Mouse (Mus musculus) erythroid progenitor cell, adult 5-6 weeks (primary cell): ENCODE data around the gene Ccdc62. TPM values are rescaled to one million over a fixed set of nuclear protein-coding genes. Genes with fewer than 3 reads are reported as not detected.

Experiments
- ATAC-seq: replicated peaks from 2 replicates; pipeline ENCODE4 v1.8.0; 2016; ENCODE audit warnings: moderate number of reproducible peaks, mild to moderate bottlenecking, moderate TSS enrichment, inconsistent platforms; ENCODE audit not compliant: poor library complexity, low FRiP score, severe bottlenecking
- total RNA-seq, 2 experiments: library from RNA; stranded (forward) in 1 of 2; stranded (reverse) in 1 of 2; fragments of 150-400 nt in 1 of 2; fragments of 186-747, 209-891 nt in 1 of 2; gene quantifications; 2 replicates each; pipeline versions ENCODE4 v1.2.3 to v1.2.4; 2015 to 2017; ENCODE audit warnings: low replicate concordance in 2 of 2

Ccdc62 gene
- total RNA-seq, 2 experiments from 2014 or later, result 15.9 TPM; not detected in 1

DNA sequence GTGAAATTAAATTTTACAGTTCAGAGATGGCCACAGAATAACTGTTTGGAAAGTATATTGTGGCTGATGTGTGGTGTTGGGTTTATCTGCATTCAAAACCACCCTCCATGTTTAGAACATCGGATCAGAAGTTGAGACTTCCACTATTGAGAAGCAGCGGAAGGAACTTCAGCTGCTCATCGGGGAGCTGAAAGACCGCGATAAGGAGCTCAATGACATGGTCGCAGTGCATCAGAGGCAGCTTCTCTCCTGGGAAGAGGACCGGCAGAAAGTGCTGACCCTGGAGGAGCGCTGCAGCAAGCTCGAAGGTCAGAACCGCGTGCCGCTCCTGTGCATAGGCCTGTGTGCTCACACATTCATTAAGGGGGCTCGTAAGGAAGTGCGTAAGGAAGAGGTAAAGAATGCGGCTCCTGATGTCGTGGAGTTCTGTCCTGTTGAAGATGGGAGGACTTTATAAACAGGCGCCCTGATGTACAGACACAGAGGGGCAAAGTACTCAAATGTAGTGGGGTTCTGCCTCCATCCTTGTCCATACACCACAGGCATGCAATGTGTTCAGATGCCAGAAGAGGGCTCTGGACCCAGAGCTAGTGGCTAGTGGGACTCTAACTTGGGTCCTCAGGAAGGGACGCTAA, 3.6 kb downstream of the Ccdc62 start:
- ATAC-seq, result no peak

DNA sequence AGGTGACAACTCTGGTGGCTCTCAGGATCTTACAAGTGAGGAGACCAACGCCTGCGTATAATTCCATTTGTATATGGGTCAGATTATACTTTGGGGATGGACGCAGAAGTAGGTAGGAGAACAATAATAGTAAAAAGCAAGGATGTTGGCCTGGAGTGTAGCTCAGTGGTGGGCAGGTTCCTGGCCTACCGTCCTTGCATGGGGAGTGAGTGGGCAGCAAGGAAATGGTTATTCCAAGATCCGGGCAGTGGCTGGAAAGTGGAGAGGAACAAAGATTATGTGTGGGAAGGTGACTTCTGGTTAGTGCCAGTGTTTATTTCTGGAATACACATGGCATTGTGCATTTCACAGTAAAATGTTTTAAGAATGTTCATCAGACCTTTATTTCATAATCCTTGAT, 5.5 kb downstream of the Ccdc62 start:
- no peak for ATAC-seq

DNA sequence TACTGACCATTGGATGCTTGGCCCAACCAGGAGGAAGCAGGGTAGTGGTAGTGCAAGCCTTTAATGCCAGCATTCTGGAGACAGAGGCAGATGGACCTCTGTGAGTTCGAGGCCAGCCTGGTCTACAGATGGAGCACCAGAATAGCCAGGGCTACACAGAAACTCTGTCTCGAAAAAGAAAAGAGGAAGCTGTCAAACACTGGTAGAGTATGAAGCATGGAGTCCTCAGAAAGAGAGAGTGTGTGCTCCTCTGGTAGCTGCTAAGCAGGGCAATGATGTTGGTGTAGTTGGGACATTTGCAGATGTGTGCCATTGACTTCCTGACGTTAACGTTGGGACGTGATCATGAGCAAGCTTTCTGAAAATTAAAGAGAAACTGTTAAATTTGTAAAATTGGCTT, 8.0 kb downstream of the Ccdc62 start:
- no peak for ATAC-seq

DNA sequence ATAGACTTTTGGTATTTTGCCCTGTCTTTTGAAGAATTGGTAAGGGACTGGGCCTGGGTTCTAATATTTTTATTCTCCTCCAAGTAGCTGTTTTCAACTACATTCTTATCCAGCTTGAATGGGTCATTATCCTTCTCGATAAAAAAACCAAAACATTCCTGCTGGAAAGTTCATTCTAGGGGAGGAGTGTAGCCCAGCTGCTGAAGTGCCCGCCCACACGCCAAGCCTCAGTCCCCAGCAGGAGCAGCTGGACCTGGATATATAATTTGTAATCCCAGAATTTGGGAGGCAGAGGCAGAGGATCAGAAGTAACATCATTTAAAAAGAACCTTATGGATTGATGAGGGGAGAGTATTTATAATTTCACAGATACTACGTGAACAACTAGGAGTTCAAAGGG, 16.1 kb downstream of the Ccdc62 start:
- ATAC-seq, result no peak

DNA sequence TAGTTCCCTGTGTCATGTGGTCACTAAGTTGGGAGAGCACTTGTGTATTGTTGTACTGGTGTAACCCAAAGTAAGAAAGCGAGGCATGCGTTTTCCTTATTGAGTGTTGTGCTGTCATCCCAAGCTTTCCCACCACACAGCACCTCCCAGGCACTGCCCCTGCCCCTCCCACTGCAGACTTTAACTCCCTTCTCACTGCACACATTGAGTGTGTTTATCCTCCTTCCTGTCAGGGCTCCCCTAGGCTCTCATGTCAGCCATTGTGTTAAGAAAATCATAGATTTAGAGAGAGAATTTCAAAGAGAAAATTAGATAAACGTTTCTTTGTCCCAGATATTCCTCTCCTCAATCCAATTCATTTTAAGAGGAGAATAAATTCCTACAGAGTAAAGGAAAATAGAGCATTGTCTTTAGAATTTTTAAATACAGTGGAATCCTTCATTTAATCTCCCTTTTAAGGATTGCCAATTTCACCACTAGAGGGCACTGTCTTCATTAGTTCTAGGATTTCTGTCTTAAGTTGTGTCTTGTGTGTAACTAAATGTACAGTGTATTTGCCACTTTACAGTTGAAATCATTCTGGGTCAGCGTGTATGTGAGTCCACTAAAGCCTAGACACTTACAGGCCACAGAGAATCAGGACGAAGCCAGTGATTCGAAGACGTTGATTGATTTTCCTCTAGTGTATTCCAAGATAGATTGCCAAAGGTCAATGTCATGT, 16.7 kb downstream of the Ccdc62 start:
- ATAC-seq, result 0 out of 2 replicates have a peak, but pooled peaks have one; percentile 50

DNA sequence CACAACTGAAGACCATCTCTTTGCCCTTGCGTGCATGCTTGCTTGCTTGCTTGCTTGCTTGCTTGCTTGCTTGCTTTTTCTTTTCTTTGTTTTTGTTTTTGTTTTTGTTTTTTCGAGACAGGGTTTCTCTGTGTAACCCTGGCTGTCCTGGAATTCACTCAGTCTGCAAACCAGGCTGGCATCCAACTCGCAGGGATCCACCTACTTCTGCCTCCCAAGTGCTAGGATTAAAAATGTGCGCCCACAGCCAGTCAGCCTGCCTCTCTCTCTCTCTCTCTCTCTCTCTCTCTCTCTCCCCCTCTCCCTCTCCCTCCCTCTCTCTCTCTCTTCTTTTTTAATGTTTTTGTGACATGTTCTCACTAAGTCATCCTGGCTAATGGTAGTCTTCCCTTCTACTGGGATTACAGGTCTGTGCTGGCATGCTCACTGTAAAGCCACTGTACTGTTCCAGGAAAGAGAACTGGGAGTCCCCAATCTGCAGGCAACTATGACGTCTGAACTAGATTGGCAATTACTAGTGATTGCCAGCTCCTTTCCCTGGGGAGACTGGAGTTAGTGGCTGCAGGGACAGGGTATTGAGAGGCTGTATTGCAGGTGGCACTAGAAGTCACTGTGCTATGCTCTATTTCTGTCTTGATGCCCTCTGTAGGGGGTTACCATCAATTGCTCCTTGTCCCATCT, 22.0 kb downstream of the Ccdc62 start:
- ATAC-seq, result no peak

DNA sequence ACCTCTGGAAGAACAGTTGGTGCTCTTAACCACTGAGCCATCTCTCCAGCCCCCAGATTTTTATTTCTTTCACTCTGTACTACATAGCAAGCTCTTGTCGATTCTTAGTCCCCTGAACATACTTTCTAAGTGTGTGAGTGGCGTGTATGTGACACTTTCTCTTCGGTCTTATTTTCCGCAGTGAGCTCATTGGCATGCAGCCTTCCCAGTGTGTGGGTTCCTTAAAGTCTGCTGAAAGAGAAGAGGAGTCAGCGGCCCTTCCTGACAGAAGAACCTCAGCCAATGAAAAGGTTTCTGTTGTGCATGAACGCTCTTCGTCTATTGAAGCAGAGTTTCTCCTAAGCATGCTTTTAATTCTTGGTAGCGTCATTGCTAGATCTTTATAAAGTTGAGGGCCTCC, 26.7 kb downstream of the Ccdc62 start:
- no peak for ATAC-seq

DNA sequence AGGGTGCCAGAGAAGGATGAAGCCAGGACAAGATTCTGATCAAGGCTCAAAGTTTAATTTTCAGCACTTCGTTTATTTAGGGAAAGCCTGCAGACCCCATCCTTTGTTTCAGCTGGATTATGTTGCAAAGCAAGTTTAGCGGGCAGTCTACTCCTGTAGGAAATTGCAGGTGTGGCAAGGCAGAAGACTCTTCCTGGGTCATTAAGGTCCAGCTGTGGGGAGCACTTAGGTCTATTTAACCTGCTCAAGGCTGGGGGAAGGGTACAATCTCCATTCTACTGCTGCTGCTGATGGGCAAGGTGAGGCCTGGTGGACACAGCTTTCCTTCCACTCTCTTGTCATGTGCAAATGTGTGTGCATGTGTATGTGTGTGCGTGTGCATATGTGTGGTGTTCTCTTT, 28.5 kb downstream of the Ccdc62 start:
- no peak for ATAC-seq

DNA sequence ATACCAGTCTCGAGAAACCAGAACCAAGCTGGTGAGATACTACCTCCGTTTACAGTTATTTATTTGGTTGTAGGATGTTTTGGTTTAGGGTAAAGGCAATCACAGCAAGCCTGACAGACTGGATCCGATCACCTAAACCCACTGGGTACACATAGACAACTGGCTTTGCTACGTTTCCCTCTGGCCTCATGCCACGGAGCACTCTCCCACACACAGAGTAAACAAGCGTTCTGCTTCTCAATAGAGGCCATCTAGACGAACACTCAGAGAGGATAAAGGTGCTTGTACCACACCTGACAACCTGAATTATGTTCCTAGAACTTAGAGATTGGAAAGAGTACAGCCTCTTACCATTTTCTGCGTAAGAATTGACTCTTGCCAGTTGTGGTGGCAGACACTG, 29.6 kb downstream of the Ccdc62 start:
- ATAC-seq, result no peak

DNA sequence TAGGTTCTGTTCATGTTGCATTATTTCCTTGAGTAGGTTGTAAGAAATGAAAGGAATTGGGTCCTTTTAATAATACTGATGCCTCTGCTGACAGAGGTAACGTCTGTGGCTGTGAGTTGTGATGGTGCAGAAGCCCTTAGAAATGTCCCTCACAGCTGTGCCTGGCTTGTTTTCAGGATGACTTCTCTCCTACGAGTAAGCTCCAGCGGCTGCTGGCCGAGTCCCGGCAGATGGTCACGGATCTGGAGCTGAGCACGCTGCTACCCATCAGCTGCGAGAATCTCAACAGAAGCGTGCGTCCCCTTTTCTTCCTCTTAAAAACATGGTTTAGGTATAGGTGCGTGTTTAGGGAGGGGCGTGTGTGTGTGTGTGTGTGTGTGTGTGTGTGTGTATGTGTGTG, 30.6 kb downstream of the Ccdc62 start:
- ATAC-seq, result no peak

DNA sequence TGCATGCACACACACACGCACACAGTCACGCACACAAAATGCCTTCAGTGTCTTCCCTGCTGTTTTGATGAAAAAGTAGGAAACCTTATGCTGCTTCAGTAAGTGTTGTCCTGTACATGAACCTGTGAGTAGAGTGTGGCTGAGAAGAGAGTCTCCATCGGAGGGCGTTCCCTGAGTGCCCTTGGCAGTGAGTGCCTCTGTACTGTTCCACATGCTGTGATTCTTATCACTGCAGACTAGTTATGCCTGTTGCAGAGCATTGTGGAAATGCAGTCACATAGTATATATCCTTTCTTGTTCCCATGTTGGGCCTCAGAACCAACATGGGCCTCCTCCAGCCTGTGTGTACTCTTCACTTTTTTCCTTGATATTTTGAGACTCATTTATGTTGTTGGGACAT, 33.7 kb downstream of the Ccdc62 start:
- no peak for ATAC-seq

DNA sequence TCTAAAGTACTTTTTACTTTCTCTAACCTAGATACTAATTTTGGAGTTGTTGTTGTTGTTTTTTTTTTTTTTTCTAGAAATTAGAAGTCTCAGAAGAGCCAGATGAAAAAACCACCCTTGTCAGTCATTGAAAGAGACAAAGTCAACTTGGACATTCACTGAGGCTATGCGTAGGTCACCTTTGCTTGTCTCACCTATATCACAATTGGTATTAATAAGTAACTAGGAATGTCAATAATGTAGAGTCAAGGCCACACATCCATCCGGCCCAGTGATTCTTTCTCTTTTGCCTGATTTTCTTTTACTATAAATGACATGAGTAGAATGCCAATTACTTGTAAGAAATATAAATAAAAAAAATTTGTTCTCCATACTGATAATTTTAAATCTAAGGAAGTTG, 36.3 kb downstream of the Ccdc62 start:
- ATAC-seq, result no peak

DNA sequence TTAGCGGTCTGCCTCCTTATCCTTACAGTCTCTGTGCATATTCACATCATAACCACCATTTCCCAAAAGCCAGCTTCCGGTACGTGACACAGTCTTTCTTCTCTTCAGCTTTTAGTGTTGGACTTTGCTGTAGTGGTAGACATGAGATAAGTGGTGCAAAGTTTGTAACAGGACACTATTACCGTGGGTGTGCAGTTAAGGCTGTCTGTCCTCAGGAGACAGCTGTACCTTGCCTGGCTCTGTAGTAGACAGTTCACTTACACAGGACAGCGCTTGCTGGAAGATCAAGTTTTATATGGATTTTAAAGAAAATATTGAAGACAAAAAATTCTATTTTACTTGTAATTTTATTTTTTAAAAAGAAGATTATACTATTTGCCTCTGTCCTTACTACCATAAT, 38.0 kb downstream of the Ccdc62 start:
- no peak for ATAC-seq

DNA sequence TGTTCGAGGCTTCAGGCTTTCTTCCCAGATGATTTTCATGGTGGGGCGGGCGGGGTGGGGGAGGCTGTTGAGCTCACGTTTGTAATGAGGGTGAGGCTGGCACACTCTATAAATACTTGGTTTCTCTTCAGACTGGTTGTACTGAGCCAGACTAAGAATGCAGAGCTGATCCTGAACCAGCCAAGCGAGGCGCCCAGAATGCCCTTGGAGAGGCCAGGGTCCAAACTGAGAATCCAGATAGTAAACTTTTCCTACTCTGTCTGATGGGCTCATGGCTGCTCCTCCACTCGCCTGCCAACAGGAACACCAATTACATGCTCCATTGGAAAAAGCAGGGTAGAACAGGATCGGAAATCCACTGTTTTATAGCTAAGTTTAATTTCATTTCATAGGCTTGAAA, 38.7 kb downstream of the Ccdc62 start:
- ATAC-seq, result no peak

DNA sequence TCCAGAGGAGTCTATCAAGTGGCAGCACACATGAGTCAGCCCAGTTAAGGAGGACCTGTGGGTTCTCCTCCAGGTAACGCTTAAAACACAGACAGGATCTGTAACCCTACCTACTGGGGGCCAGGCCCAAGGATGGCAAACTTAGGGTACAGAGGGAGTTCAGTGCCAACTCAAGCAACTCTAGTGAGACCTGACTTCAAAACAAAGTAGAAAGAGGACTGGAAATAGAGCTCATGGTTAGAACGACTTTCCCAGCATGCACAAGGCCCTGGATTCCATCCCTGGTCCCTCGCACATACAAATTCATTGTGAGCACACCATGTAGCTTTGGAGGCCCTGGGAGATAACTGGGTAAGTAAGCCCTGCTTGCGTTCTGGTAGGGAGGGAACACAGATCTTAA, 40.1 kb downstream of the Ccdc62 start:
- no peak for ATAC-seq

DNA sequence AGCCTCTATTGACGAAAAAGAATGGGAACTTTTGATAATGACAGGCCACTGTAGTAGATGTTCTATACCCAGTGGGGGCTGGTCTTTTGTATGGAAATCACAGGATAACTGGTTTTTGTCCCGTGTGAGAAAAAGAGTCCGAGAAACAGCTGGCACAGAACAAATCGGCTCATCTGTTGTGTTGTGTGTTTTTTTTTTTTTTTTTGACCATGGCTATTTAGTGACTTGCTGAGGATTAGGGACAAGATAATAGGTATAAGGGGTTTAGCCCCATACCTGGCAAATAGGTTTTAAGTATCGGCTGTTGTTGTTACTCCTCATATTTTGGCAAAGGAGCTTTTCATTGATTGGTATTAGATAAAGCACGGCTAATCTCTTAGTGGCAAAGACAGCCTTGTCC, 42.0 kb downstream of the Ccdc62 start:
- ATAC-seq, result no peak

DNA sequence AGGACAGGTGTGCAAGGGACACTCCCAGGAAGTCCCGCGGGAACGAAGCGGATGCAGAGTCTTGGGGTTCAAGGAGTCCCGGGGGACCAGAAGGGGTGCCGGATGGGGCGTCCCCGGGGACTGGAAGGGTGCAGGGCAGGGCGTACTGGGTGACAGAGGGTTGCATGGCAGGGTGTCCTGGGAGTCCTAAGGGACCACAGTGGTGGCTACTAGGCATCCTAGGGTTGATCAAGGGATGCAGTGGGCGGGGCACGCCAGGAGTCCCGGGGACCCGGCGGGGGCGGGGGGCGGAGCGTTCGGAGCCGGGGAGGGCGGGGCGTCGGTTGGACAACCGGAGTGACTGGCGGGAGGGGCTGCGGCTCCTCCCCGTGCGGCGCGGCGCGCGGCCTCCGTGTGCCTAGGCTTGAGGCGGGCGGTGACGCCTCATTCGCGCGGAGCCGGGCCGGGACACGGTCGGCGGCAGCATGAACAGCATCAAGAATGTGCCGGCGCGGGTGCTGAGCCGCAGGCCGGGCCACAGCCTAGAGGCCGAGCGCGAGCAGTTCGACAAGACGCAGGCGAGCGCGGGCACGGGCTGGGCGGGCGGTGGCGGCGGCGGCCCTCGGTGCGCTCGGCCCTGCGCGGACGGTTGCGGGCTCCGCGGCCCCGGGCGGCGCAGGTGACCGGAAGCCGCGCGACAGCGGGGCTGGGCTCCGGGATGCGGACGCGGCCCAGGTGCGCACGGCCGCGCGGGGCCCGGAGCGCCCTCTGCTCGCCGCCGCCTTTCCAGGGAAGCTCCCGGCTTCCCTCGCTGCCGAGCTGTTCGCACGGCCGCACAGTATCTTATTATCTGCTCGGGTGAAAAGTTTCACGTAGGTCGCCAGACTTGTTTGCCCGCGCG, 43.1 kb downstream of the Ccdc62 start, which contains the start of gene Hip1r:
Gene Hip1r (plus strand): TSS at position 330 of the 880 bp plus-strand sequence.
- ATAC-seq, result peak; percentile 78

DNA sequence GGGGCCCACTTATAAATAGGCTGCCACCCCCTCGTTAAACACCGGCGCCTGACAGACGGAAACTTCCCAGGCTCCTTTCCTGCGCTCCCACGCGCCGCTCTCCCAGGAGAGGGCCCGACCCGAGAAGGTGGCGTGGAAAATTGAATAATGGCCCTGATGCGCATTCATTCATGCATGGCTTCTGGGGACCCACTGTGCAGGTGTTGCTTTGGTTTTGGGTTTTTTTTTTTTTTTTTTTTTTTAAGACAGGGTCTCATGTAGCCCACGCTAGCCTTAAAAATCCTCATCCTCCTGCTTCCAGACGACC, 43.7 kb downstream of the Ccdc62 start:
- ATAC-seq, result no peak

DNA sequence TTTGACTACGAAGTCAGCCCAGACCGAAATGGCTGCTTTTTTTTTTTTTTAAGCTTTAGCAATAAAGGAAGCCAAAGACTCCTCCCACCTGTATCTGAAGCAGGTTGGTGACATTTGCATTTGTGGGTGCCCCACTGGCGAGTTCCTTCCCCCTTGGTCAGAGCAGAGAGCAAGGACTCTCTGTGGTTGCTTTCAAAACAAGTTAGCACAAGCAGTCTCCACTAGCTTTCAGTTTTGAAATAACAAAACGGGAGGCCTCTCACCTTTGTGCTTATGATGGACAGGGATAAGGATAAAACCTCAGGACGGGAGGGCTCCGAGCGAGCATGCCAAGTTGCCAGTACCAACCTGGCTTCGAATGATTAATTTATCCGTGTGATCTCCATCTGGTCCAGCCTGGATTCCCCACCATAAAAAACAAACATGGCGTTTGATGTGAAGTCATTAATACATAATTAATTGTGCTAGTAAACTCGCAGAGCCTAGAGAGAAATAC, 44.2 kb downstream of the Ccdc62 start:
- ATAC-seq, result no peak

DNA sequence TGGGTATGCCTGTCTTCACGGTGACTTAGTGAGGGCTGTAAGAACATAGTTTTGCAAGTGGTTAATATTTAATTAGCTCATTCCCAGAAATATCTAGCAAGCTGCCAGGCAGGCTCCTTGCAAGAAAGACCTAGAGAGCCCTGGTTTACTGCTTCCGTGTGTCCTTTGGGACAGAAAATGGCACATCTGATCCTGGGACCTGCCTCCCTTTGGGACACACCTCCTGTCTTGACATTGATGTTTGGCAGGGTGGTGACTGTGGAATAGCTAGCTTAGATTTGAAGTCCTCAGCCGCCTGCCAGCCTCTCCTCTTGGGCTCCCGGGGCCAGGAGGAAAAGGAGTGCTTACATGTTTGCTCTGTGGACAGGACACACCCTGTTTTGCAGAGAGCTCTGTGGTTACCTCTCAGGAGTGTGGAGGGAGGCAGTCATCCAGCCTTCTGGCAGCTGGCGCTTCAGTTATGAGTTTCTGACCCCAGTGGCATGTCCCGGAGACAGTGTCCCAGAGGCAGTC, 45.2 kb downstream of the Ccdc62 start:
- no peak for ATAC-seq
